ENCODE assay signal across 8 mouse cellular contexts in the genomic region with DNA sequence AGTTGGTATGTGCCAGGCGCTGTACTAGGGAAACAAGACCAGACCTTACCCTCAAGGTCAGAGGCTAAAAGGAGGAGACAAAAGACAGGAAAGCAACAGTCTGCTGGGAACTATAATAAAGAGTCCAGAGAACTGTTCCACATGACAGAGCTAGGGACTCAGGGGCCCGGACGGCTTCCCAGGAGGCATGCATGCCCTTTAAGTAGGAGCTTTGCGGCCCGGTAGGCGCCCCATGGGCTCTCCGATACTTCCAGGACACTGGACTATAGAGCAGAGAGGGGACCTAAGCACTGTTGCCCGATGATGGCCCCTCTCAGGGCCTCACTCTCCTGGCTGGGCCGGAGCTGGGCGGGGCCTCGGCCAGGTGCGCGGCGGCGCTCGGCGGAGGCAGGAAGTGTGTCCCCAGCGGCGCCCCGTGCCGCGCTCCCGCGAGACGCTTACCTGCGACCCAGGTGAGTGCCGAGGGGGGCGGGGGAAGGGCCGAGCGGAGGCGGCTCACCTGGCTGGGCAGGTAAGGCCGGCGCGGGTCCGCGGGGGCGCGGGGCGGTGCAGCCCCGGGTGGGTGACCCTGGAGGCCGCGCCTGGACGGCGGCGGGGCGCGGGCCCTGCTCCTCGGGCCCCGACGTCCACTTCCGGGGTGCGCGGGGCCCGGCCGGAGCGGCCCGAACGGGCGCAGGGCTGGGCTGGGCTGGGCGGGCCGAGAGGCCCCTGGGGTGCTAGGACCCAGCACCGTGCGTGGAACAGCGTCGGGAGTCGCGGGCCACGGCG. TPM values are rescaled to one million over a fixed set of nuclear protein-coding genes. Genes with fewer than 3 reads are reported as not detected.
DNase-seq lines count a peak whose midpoint lies in the region; ATAC-seq lines count a peak whose summit lies in the region.

A gene (plus strand): TSS at position 363 of the 768 bp plus-strand sequence.

- no peaks in the 10 kb centered on the region for H3K9me3 ChIP-seq in embryonic facial prominence, embryonic 14.5 days (ENCODE audit: control insufficient read depth, low read length)
- H3K9me3 ChIP-seq in kidney, embryonic 14.5 days (ENCODE audit: control insufficient read depth, low read length) = no peaks in the 10 kb centered on the region
- H3K9me3 ChIP-seq in lung, embryonic 16.5 days (ENCODE audit: control insufficient read depth, low read length) = no peaks in the 10 kb centered on the region

- peak; percentile 14 for DNase-seq in embryo, embryonic 10.5 days (ENCODE audit: low spot score)
- no peak for DNase-seq in embryo, embryonic 10 days (ENCODE audit: low spot score)
- peak; percentile 66 for DNase-seq in embryonic facial prominence, embryonic 14.5 days (ENCODE audit: low spot score)
- peak; percentile 63 for DNase-seq in urinary bladder, postnatal 25 days (ENCODE audit: low spot score)
- no peak for DNase-seq in cerebellum, postnatal 14 days
- DNase-seq in left cerebral cortex, postnatal 10 days (ENCODE audit: extremely low spot score in 1 of 2, low spot score in 2 of 2) = no peak

- H3K4me2 ChIP-seq in embryonic facial prominence, embryonic 14.5 days (ENCODE audit: low read depth, low read length) = peak within 1 kb of the TSS; percentile 58
- H3K4me2 ChIP-seq in kidney, embryonic 14.5 days (replicated peaks; ENCODE audit: low read depth, low read length) = peak within 1 kb of the TSS; percentile 51
- peak within 1 kb of the TSS; percentile 51 for H3K4me2 ChIP-seq in lung, embryonic 16.5 days (ENCODE audit: low read depth, low read length)

- H3K9ac ChIP-seq in embryonic facial prominence, embryonic 14.5 days (ENCODE audit: low read depth, low read length) = peak within 1 kb of the TSS; percentile 70
- peak within 1 kb of the TSS; percentile 61 for H3K9ac ChIP-seq in kidney, embryonic 14.5 days (ENCODE audit: low read depth, low read length)
- peak within 1 kb of the TSS; percentile 73 for H3K9ac ChIP-seq in lung, embryonic 16.5 days (ENCODE audit: low read length)

- intact Hi-C loops in left cerebral cortex, postnatal 10 days (cut with DNase I) = no loop called here

- WGBS in embryonic facial prominence, embryonic 14.5 days = 6% methylated on average over 12 of the region's 69 CpGs
- 2% methylated on average over 45 of the region's 69 CpGs for WGBS in kidney, embryonic 14.5 days
- WGBS in lung, embryonic 16.5 days = 2% methylated on average over 46 of the region's 69 CpGs

- peak; percentile 90 for ATAC-seq in embryonic facial prominence, embryonic 14.5 days (ENCODE audit: low read depth)
- peak; percentile 78 for ATAC-seq in kidney, embryonic 14.5 days (ENCODE audit: low FRiP score, low TSS enrichment)
- ATAC-seq in lung, embryonic 16.5 days (ENCODE audit: low read depth) = peak; percentile 94

- H3K27ac ChIP-seq in embryonic facial prominence, embryonic 14.5 days (replicated peaks; ENCODE audit: low read depth, low read length) = no peak within 1 kb of the TSS
- peak within 1 kb of the TSS; percentile 9; the same call in 1 of the 2 replicates for H3K27ac ChIP-seq in kidney, embryonic 14.5 days (ENCODE audit: low read depth, low read length)
- peak within 1 kb of the TSS; percentile 54; the same call in 1 of the 2 replicates for H3K27ac ChIP-seq in lung, embryonic 16.5 days (ENCODE audit: low read length)

- no peaks in the 10 kb centered on the region for H3K4me1 ChIP-seq in embryonic facial prominence, embryonic 14.5 days (ENCODE audit: control insufficient read depth, insufficient read depth, low read length)
- peaks cover 8% of the 10 kb centered on the region; the same call in 1 of the 2 replicates for H3K4me1 ChIP-seq in kidney, embryonic 14.5 days (ENCODE audit: control insufficient read depth, insufficient read depth, low read length)
- H3K4me1 ChIP-seq in lung, embryonic 16.5 days (replicated peaks; ENCODE audit: control insufficient read depth, insufficient read depth, low read length) = peaks cover 5% of the 10 kb centered on the region

- H3K4me3 ChIP-seq in embryonic facial prominence, embryonic 14.5 days (ENCODE audit: low read depth, low read length) = peak within 1 kb of the TSS; percentile 52
- H3K4me3 ChIP-seq in kidney, embryonic 14.5 days (ENCODE audit: low read length) = peak within 1 kb of the TSS; percentile 54
- peak within 1 kb of the TSS; percentile 63 for H3K4me3 ChIP-seq in lung, embryonic 16.5 days (ENCODE audit: low read length)

- peaks cover 34% of the 10 kb centered on the region for H3K27me3 ChIP-seq in embryonic facial prominence, embryonic 14.5 days (replicated peaks; ENCODE audit: control insufficient read depth, insufficient read depth, low read length)
- peaks cover 27% of the 10 kb centered on the region for H3K27me3 ChIP-seq in kidney, embryonic 14.5 days (ENCODE audit: control insufficient read depth, insufficient read depth, low read length)
- H3K27me3 ChIP-seq in lung, embryonic 16.5 days (ENCODE audit: control insufficient read depth, insufficient read depth, low read depth, low read length) = peaks cover 22% of the 10 kb centered on the region

- H3K36me3 ChIP-seq in embryonic facial prominence, embryonic 14.5 days (ENCODE audit: control insufficient read depth, insufficient read depth, low read length) = no peaks in the 10 kb centered on the region
- H3K36me3 ChIP-seq in kidney, embryonic 14.5 days (ENCODE audit: control insufficient read depth, insufficient read depth, low read length) = no peaks in the 10 kb centered on the region
- H3K36me3 ChIP-seq in lung, embryonic 16.5 days (ENCODE audit: control insufficient read depth, insufficient read depth, low read length) = no peaks in the 10 kb centered on the region

RNA-seq across cellular contexts. Expression of the gene that starts here (rescaled TPM):
- 11.6 and 12.6 TPM in 2 replicates for polyA plus RNA-seq in embryonic facial prominence, embryonic 14.5 days (2014; fragmentation: Nextera tagmentation; extraction: Ambion mirVana)
- polyA plus RNA-seq in kidney, embryonic 14.5 days (2014; fragmentation: Nextera tagmentation; extraction: Ambion mirVana) = 15.3 and 21.4 TPM in 2 replicates
- polyA plus RNA-seq in lung, embryonic 16.5 days (2015; fragmentation: Nextera tagmentation; extraction: Ambion mirVana) = 30.4 and 33.3 TPM in 2 replicates
- under 1 TPM in 1 of 2 experiments, not detected in 1; 0.47 TPM for total RNA-seq in left cerebral cortex, postnatal 10 days (2021)

Comparison
In these comparisons a context has a peak if more than half of its experiments do, and no peak if none do; other contexts are left out.
1. DNase-seq: peak in embryo, embryonic 10.5 days (single experiment), embryonic facial prominence, embryonic 14.5 days (single experiment) and urinary bladder, postnatal 25 days (single experiment); none in embryo, embryonic 10 days (single experiment), cerebellum, postnatal 14 days (0 of 2) and left cerebral cortex, postnatal 10 days (0 of 2).
2. Peak in every context shown above with its lines, with median percentiles within 50 percentile points of each other: ATAC-seq, H3K4me2 ChIP-seq, H3K4me3 ChIP-seq and H3K9ac ChIP-seq.